Mouse (Mus musculus) ES-E14 (cell line): Measurements from ENCODE around the gene Cald1.

ENCODE experiments used
- MAFK ChIP-seq: IDR thresholded peaks from 2 replicates; pipeline ENCODE4 v1.6.1; 2014; ENCODE audit warnings: mild to moderate bottlenecking, low read depth, low read length, inconsistent platforms; ENCODE audit not compliant: insufficient read depth
- ZC3H11A ChIP-seq: IDR thresholded peaks from 2 replicates; pipeline ENCODE4 v1.6.1; 2012; ENCODE audit warnings: low read depth, mild to moderate bottlenecking, inconsistent platforms, low read length, borderline replicate concordance
- ZNF384 ChIP-seq: IDR thresholded peaks from 2 replicates; pipeline ENCODE4 v1.6.1; 2012; ENCODE audit warnings: low read depth, low read length, inconsistent platforms

GRCm38 (mm10) chr6:34719141-34719680 is 120.9 kb downstream of the Cald1 start:
- TF ChIP-seq MAFK (no peak), ZC3H11A (no peak), ZNF384 (no peak)
